Mouse (Mus musculus) lung, embryonic 16.5 days (tissue): Measurements from ENCODE around the gene Acot4. TPM values are rescaled to one million over a fixed set of nuclear protein-coding genes. Genes with fewer than 3 reads are reported as not detected.
A peak's percentile ranks its signal among the peaks of the same experiment; 100 is the strongest.
"Not testable (repeated sequence)": the region's sequence is repeated elsewhere in the genome, so short reads cannot be mapped to it uniquely, and the experiment has no call there.

Source experiments
- ATAC-seq: fragments of 200-750 bp; cut with Nextera tagmentation; 2 replicates; pipeline ENCODE4 v1.8.0; 2017; ENCODE audit warnings: low read depth, mild to moderate bottlenecking, moderate library complexity
- H3K27ac ChIP-seq: fragments of 300-500 bp; sonication (generic); 2 replicates; pipeline ENCODE4 v1.5.1; 2014; ENCODE audit warnings: mild to moderate bottlenecking, control low read depth, low read length
- H3K27me3 ChIP-seq: fragments of 300-500 bp; sonication (generic); 2 replicates; pipeline ENCODE4 v1.6.1; 2014; ENCODE audit warnings: low read depth, low read length, mixed read lengths; ENCODE audit not compliant: control insufficient read depth, insufficient read depth
- H3K36me3 ChIP-seq: fragments of 300-500 bp; sonication (generic); 2 replicates; pipeline ENCODE4 v1.6.1; 2014; ENCODE audit warnings: low read length; ENCODE audit not compliant: control insufficient read depth, insufficient read depth
- H3K4me1 ChIP-seq: fragments of 300-500 bp; sonication (generic); replicated peaks from 2 replicates; pipeline ENCODE4 v1.6.1; 2014; ENCODE audit warnings: low read length, mixed read lengths; ENCODE audit not compliant: control insufficient read depth, insufficient read depth
- H3K4me2 ChIP-seq: fragments of 300-500 bp; sonication (generic); 2 replicates; pipeline ENCODE4 v1.6.1; 2014; ENCODE audit warnings: low read depth, low read length, control low read depth
- H3K4me3 ChIP-seq: fragments of 300-500 bp; sonication (generic); 2 replicates; pipeline ENCODE4 v1.5.1; 2014; ENCODE audit warnings: mild to moderate bottlenecking, low read length, control low read depth
- H3K9ac ChIP-seq: fragments of 300-500 bp; sonication (generic); 2 replicates; pipeline ENCODE4 v1.6.1; 2014; ENCODE audit warnings: low read length, control low read depth
- H3K9me3 ChIP-seq: fragments of 300-500 bp; sonication (generic); 2 replicates; pipeline ENCODE4 v1.6.1; 2016; ENCODE audit warnings: low read length; ENCODE audit not compliant: control insufficient read depth
- WGBS: fragments of 180-500 bp; shearing (Covaris S2); extraction: QIAGEN DNeasy Blood & Tissue Kit; methylation state at CpG from one replicate; pipeline ENCODE4 v1.1.7; 2014; 5-methylcytosine and 5-hydroxymethylcytosine counted together
- polyA plus RNA-seq: library from polyadenylated mRNA; unstranded; fragments of >200 nt; fragmentation: Nextera tagmentation; extraction: Ambion mirVana; gene quantifications from 2 replicates; pipeline ENCODE4 v1.2.1, GENCODE M21; 2015

Acot4 gene
- polyA plus RNA-seq, 1 experiment from 2014 or later, result 0.58 TPM

DNA sequence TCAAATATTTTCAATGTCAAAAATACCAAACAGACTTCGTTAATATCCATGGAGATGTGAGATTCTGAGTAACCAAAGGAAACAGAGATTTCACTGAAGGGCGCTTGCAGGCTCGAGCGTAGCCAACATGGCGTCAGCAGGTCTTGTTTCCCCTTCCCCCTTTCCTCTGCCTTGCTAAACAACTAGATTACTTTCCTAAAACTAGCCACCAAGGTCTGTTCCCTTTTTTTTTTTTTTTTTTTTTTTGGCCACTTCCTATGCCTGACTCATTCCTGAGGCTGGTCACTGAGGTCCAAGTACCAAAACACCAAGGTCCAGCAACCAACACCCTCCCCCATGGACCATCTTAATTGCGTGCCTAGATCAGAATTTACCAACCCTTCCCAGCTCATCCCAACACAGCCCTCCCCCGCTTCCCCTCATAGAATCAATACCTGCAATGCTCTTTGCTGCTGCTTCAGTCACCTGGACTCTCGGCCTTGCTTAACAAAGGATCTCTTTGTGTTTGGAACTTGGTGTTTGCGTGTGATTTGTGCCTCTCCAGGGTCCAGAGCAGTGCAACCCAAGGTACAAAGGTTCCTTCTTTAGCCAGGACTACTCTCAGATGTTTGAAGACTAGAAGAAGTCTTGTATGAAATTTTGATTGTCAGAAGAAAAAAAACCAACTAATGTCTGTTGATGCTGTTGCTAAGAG, 15.0 kb upstream of the Acot4 start:
- WGBS, result 76% methylated on average over 9 of the region's 9 CpGs
- Histone ChIP-seq H3K9ac (no peak overlapping the region), H3K27ac (peak overlapping the region; percentile 30), H3K9me3 (no peaks in the 10 kb centered on the region), H3K36me3 (no peaks in the 10 kb centered on the region), H3K4me2 (no peak overlapping the region), H3K27me3 (no peaks in the 10 kb centered on the region), H3K4me3 (no peak overlapping the region), H3K4me1 (0 out of 2 replicates have a peak, but pooled peaks cover 2% of the 10 kb centered on the region)
- 0 out of 2 replicates have a peak, but pooled peaks have one; percentile 24 for ATAC-seq

DNA sequence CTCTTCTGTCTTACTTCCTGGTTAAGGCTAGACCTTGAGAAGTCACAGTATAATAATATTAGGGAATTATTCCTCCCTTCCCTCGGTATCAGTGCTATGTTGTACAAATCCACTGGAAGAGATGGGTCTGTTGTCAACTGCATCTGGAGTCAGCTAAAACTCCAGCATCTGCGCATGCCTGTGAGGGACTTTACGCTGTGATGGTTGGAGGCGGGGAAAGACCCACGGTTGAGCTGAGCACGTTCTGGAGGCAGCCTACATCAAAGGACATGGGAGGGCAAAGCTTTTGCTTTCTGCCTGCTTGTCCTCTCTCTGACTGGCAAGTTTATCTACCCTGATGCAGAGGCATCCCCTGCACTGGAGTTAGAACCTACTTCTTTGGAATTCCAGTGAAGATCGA, 12.3 kb upstream of the Acot4 start:
- H3K27me3 ChIP-seq, result no peaks in the 10 kb centered on the region
- WGBS, result 83% methylated on average over 7 of the region's 7 CpGs

DNA sequence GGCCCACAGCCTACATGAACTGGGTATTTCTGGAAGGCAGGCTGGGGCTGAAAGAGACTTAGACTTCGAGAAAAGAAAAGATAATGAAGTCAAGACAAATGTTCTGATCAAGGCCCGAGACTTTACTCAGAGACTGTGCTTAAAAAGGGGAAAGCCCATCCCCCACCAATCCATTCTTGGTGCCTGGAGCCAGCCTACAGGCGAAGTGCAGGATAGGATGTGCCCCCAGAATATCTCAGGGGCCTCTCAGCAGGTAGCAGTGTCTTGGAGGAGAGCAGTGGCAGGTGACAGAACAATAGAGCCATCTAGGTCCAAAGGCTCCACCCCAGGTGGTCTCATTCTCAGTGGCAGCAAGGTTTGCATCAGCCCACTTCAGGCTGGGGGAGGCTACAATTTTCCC, 9.9 kb upstream of the Acot4 start:
- H3K4me1 ChIP-seq, H3K27ac ChIP-seq, H3K4me2 ChIP-seq, H3K9ac ChIP-seq, H3K36me3 ChIP-seq, ATAC-seq, H3K27me3 ChIP-seq, H3K9me3 ChIP-seq, H3K4me3 ChIP-seq: not testable (repeated sequence)
- WGBS, result 76% methylated on average over 3 of the region's 3 CpGs

More for the DNA sequence above, 12.3 kb upstream of the Acot4 start:
- Histone ChIP-seq H3K9me3 (no peaks in the 10 kb centered on the region), H3K4me1 (no peaks in the 10 kb centered on the region), H3K4me3 (no peak overlapping the region), H3K36me3 (no peaks in the 10 kb centered on the region), H3K27ac (no peak overlapping the region), H3K4me2 (no peak overlapping the region), H3K9ac (no peak overlapping the region)
- no peak for ATAC-seq

GRCm38 (mm10) chr12:84029043-84029442, 9.1 kb upstream of the Acot4 start:
- not testable (repeated sequence) for H3K9me3 ChIP-seq, H3K4me1 ChIP-seq, H3K4me2 ChIP-seq, H3K9ac ChIP-seq, ATAC-seq, H3K27ac ChIP-seq, H3K27me3 ChIP-seq, H3K4me3 ChIP-seq, H3K36me3 ChIP-seq
- WGBS, result 92% methylated on average over 1 of the region's 1 CpGs

GRCm38 (mm10) chr12:84030659-84031332, 7.4 kb upstream of the Acot4 start:
- peak; percentile 78 for ATAC-seq
- WGBS, result 58% methylated on average over 4 of the region's 4 CpGs

DNA sequence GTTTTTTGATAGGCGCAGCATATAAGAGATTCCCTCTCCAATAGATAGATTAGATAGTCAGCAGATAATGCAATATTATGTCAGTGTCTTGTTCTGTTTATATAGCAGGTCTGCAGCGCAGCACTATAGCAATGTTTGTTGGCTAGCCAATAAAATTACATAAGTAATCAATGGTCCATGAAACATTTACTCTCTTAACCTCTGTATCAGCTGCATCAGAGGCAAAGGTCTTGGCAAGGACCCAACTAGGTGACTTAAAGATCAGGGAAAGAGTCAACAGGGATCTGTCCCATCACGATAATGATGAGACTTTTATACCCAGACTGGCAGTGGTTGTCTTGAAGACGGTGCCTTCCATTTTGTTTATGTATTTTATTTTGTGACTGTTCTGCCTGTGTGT, 5.3 kb upstream of the Acot4 start:
- no peaks in the 10 kb centered on the region for H3K9me3 ChIP-seq
- no peak overlapping the region for H3K4me2 ChIP-seq
- no peaks in the 10 kb centered on the region for H3K36me3 ChIP-seq
- H3K27ac ChIP-seq, result no peak overlapping the region
- H3K4me3 ChIP-seq, result no peak overlapping the region
- 0 out of 2 replicates have a peak, but pooled peaks cover 2% of the 10 kb centered on the region for H3K27me3 ChIP-seq
- WGBS, result 87% methylated on average over 4 of the region's 4 CpGs
- no peak for ATAC-seq
- H3K4me1 ChIP-seq, result no peaks in the 10 kb centered on the region
- H3K9ac ChIP-seq, result no peak overlapping the region

More at GRCm38 (mm10) chr12:84030659-84031332, 7.4 kb upstream of the Acot4 start:
- Histone ChIP-seq H3K36me3 (no peaks in the 10 kb centered on the region), H3K9ac (no peak overlapping the region), H3K27ac (no peak overlapping the region), H3K4me2 (no peak overlapping the region), H3K27me3 (no peaks in the 10 kb centered on the region), H3K4me1 (no peaks in the 10 kb centered on the region), H3K9me3 (no peaks in the 10 kb centered on the region), H3K4me3 (no peak overlapping the region)

- not testable (repeated sequence) for H3K27ac ChIP-seq, H3K9ac ChIP-seq, H3K36me3 ChIP-seq, ATAC-seq, H3K27me3 ChIP-seq, H3K4me3 ChIP-seq, H3K4me1 ChIP-seq, H3K9me3 ChIP-seq, H3K4me2 ChIP-seq
- 70% methylated on average over 2 of the region's 2 CpGs for WGBS
Measured at GRCm38 (mm10) chr12:84033302-84033701, 4.9 kb upstream of the Acot4 start.

DNA sequence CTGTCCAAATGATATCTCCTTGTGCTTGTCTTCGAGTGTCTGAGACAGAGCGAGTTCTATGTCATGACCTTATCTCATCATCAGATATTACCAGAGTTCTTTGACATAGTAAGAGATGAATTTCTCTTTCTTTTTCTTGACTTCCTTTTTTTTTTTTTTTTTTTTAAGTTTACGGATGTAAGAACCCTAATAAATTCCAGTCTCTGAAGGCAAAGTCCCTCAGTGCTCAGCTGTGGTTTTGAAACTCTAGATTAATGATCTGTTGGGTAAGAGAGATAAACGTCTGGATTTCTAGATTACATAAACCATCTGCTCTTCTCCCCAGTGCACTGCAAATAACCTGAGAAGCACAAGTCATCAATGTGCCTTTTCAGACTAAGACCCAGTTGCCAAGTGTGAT, 4.1 kb upstream of the Acot4 start:
- peak; percentile 66 for ATAC-seq

DNA sequence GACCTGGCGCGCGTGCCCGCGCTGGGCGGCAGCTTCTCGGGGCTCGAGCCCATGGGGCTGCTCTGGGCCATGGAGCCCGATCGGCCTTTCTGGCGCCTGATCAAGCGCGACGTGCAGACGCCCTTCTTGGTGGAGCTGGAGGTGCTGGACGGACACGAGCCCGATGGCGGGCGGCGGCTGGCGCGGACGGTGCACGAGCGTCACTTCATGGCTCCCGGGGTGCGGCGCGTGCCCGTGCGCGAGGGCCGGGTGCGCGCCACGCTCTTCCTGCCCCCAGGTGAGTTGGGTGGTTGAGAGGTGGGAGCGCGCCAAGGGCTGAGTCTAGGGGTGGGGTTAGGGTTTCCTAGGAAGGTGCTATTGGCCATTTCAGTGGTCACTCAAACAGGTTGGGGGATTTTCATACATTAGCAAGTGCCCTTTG, 522 bp downstream of the Acot4 start, which contains the start of gene Gm49366:
TSS of gene Gm49366 (plus strand) at position 245 of the 421 bp plus-strand sequence.
- H3K4me3 ChIP-seq, result peak within 1 kb of the TSS; percentile 51
- H3K9ac ChIP-seq, result peak within 1 kb of the TSS; percentile 67
- H3K27ac ChIP-seq, H3K27me3 ChIP-seq, H3K9me3 ChIP-seq, H3K36me3 ChIP-seq, H3K4me1 ChIP-seq: not testable (repeated sequence)
- peak within 1 kb of the TSS; percentile 76 for H3K4me2 ChIP-seq
- WGBS, result under 1% methylated on average over 27 of the region's 39 CpGs
- peak; percentile 73 for ATAC-seq

More for the DNA sequence above, 4.1 kb upstream of the Acot4 start:
- Histone ChIP-seq H3K4me2 (no peak overlapping the region), H3K36me3 (no peaks in the 10 kb centered on the region), H3K4me1 (no peaks in the 10 kb centered on the region), H3K9ac (no peak overlapping the region), H3K27ac (no peak overlapping the region), H3K4me3 (no peak overlapping the region), H3K27me3 (0 out of 2 replicates have a peak, but pooled peaks cover 2% of the 10 kb centered on the region), H3K9me3 (no peaks in the 10 kb centered on the region)
- WGBS, result 27% methylated on average over 4 of the region's 4 CpGs
